ENCODE assay signal across 34 mouse cellular contexts in the genomic region with DNA sequence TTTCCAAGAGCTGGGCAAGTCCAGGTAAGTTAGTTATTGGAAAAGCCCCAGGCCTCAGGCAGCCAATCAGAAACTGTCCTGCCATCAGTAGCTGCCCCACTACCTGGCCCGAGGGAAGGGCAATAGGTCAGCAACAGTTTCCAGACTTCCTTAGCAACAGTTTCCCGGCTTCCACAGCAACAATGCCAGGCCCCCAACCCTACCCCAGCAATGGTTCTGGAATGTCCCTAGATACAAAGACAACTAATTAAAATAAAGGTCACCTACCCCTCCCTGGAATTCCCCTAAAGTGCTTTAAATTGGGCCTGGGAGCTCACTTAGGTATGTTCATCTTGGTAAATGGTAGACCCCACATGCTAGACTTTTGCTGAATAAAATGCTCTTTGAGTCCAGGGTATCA.
"Had no signal": no experiment of that assay in that cellular context is flagged by ENCODE, and none has a peak within 500 bp of the region (broad histone marks: within the 10 kb centered on the region; RNA-seq: fewer than 3 reads in every experiment).

No protein-coding gene starts in this region.

- H3K9me3 ChIP-seq: heart, embryonic 13.5 days; heart, embryonic 15.5 days; hindbrain, embryonic 10.5 days; hindbrain, embryonic 12.5 days; hindbrain, embryonic 13.5 days; hindbrain, embryonic 15.5 days; intestine, embryonic 15.5 days; kidney, embryonic 15.5 days had no signal

- H3K4me2 ChIP-seq: heart, embryonic 11.5 days; heart, embryonic 12.5 days; heart, embryonic 13.5 days; heart, embryonic 15.5 days; hindbrain, embryonic 12.5 days; hindbrain, embryonic 13.5 days; hindbrain, embryonic 14.5 days; hindbrain, embryonic 15.5 days; intestine, embryonic 15.5 days; kidney, embryonic 15.5 days had no signal

- H3K27ac ChIP-seq: heart, embryonic 13.5 days; heart, embryonic 15.5 days; hindbrain, embryonic 10.5 days; hindbrain, embryonic 12.5 days; hindbrain, embryonic 13.5 days; hindbrain, embryonic 14.5 days; hindbrain, embryonic 15.5 days; hindbrain, postnatal 0 days; intestine, embryonic 15.5 days; kidney, embryonic 15.5 days; kidney, postnatal 0 days; layer of hippocampus, adult 2 months; left cerebral cortex, adult 2 months had no signal

- H3K36me3 ChIP-seq: heart, embryonic 12.5 days; heart, embryonic 13.5 days; heart, embryonic 15.5 days; hindbrain, embryonic 10.5 days; hindbrain, embryonic 12.5 days; hindbrain, embryonic 13.5 days; hindbrain, embryonic 15.5 days; intestine, embryonic 15.5 days; kidney, embryonic 15.5 days had no signal

- H3K9ac ChIP-seq: heart, embryonic 12.5 days; heart, embryonic 13.5 days; heart, embryonic 15.5 days; hindbrain, embryonic 12.5 days; hindbrain, embryonic 13.5 days; hindbrain, embryonic 14.5 days; hindbrain, embryonic 15.5 days; intestine, embryonic 15.5 days; kidney, embryonic 15.5 days had no signal

- ATAC-seq: hindbrain, embryonic 16.5 days; hindbrain, postnatal 0 days; inflammation-experienced regulatory T-cells, adult 6 months; intestine, embryonic 15.5 days; intestine, postnatal 0 days had no signal

- H3K4me1 ChIP-seq: heart, embryonic 12.5 days; heart, embryonic 13.5 days; heart, embryonic 15.5 days; hindbrain, embryonic 10.5 days; hindbrain, embryonic 12.5 days; hindbrain, embryonic 13.5 days; hindbrain, embryonic 15.5 days; intestine, embryonic 15.5 days; kidney, embryonic 15.5 days had no signal

- H3K27me3 ChIP-seq: heart, embryonic 12.5 days; heart, embryonic 13.5 days; heart, embryonic 15.5 days; hindbrain, embryonic 12.5 days; hindbrain, embryonic 13.5 days; hindbrain, embryonic 15.5 days; intestine, embryonic 15.5 days; kidney, embryonic 15.5 days had no signal

- H3K4me3 ChIP-seq: heart, embryonic 12.5 days; heart, embryonic 13.5 days; heart, embryonic 15.5 days; hindbrain, embryonic 10.5 days; hindbrain, embryonic 12.5 days; hindbrain, embryonic 13.5 days; hindbrain, embryonic 15.5 days; intestine, embryonic 15.5 days; kidney, embryonic 15.5 days; layer of hippocampus, adult 2 months; left cerebral cortex, adult 2 months had no signal

- DNase-seq: heart, postnatal 10 days; heart, postnatal 14 days; heart, postnatal 36 days; heart, postnatal 4 days; kidney, adult 11 months; kidney, adult 18-20 months; kidney, adult 2 months; kidney, adult 8-10 months; kidney, adult 9 months; kidney, postnatal 10 days; kidney, postnatal 14 days; kidney, postnatal 25 days; kidney, postnatal 36 days; kidney, postnatal 4 days; layer of hippocampus, adult 9-11 months; layer of hippocampus, postnatal 36 days had no signal
